Mouse (Mus musculus) megakaryocyte, embryonic 14.5 days (primary cell): ENCODE measurements around the gene Akt1. TPM values are rescaled to one million over a fixed set of nuclear protein-coding genes. Genes with fewer than 3 reads are reported as not detected.
A peak's percentile ranks its signal among the peaks of the same experiment; 100 is the strongest.

Experiments used
- H3K27me3 ChIP-seq: replicated peaks from 2 replicates; pipeline ENCODE3; 2012; ENCODE audit warnings: inconsistent platforms
- H3K36me3 ChIP-seq: replicated peaks from 2 replicates; pipeline ENCODE3; 2012; ENCODE audit warnings: low read length, inconsistent platforms, mixed read lengths
- H3K4me1 ChIP-seq: 2 replicates; pipeline ENCODE4 v1.6.1; 2012; ENCODE audit warnings: inconsistent platforms
- H3K4me3 ChIP-seq: replicated peaks from 2 replicates; pipeline ENCODE3; 2012; ENCODE audit warnings: moderate library complexity, mild to moderate bottlenecking, inconsistent platforms
- H3K9me3 ChIP-seq: 2 replicates; pipeline ENCODE4 v1.6.1; 2012; ENCODE audit warnings: inconsistent platforms
- FLI1 ChIP-seq: IDR thresholded peaks from 2 replicates; pipeline ENCODE4 v1.6.1; 2012; ENCODE audit warnings: low read length, inconsistent platforms, mixed read lengths
- GATA1 ChIP-seq: IDR thresholded peaks from 3 replicates; pipeline ENCODE4 v1.6.1; 2012; ENCODE audit warnings: mixed read lengths, low read length, inconsistent platforms, borderline replicate concordance
- polyA plus RNA-seq: library from polyadenylated mRNA; stranded (reverse); fragments of >175 nt; gene quantifications from 2 replicates; pipeline ENCODE4 v1.2.3, GENCODE M21; 2012; ENCODE audit warnings: low replicate concordance; ENCODE audit not compliant: insufficient read depth

Gene Akt1
- polyA plus RNA-seq, 1 experiment = 415 TPM

DNA sequence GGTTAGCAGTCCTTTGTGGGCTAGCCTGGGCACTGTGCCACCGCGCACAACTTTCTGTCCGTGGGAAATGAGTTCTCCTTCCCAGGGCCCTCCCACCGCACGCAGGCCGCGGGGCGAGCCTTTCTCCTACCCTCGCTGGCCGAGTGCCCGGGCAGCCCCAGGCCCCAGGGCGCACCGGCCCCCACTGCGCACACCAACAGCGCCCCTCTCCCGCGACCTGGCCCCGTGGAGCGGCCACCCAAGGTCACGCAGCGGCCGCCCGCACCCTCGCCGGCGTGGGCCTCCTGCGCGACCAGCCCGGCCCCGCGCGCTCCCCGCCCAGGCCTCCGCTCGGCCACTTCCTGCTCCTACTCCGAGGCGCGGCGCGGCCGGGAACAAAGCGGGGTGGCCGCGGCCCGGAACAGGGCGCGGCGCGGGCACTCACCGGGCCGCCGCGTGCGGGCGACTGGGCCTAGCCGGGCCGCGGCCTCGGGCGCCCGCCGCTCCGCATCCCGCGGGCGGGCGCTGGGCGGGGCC, 1.1 kb downstream of the Akt1 start:
- TF ChIP-seq GATA1 (no peak), FLI1 (no peak)
- Histone ChIP-seq H3K4me3 (peak overlapping the region; percentile 96), H3K4me1 (peaks cover 79% of the 10 kb centered on the region), H3K36me3 (peaks cover 37% of the 10 kb centered on the region), H3K9me3 (no peaks in the 10 kb centered on the region), H3K27me3 (peaks cover 22% of the 10 kb centered on the region)

- Histone ChIP-seq H3K9me3 (no peaks in the 10 kb centered on the region), H3K4me3 (peak overlapping the region; percentile 96), H3K27me3 (peaks cover 15% of the 10 kb centered on the region), H3K36me3 (peaks cover 44% of the 10 kb centered on the region), H3K4me1 (peaks cover 79% of the 10 kb centered on the region)
- no peak for TF ChIP-seq FLI1
- no peak for TF ChIP-seq GATA1
Observed at GRCm38 (mm10) chr12:112672744-112673575, 1.7 kb downstream of the Akt1 start.

GRCm38 (mm10) chr12:112671891-112672290, 2.8 kb downstream of the Akt1 start:
- TF ChIP-seq FLI1 (no peak), GATA1 (no peak)
- Histone ChIP-seq H3K4me1 (peaks cover 88% of the 10 kb centered on the region), H3K36me3 (peaks cover 54% of the 10 kb centered on the region), H3K27me3 (peaks cover 4% of the 10 kb centered on the region), H3K9me3 (no peaks in the 10 kb centered on the region), H3K4me3 (peak overlapping the region; percentile 96)

- H3K4me3 ChIP-seq = peak overlapping the region; percentile 96
- no peaks in the 10 kb centered on the region for H3K9me3 ChIP-seq
- H3K4me1 ChIP-seq = peaks cover 92% of the 10 kb centered on the region
- no peaks in the 10 kb centered on the region for H3K27me3 ChIP-seq
- TF ChIP-seq FLI1 = no peak
- TF ChIP-seq GATA1 = no peak
- peaks cover 65% of the 10 kb centered on the region for H3K36me3 ChIP-seq
Observed at GRCm38 (mm10) chr12:112670718-112671393, 3.8 kb downstream of the Akt1 start.

DNA sequence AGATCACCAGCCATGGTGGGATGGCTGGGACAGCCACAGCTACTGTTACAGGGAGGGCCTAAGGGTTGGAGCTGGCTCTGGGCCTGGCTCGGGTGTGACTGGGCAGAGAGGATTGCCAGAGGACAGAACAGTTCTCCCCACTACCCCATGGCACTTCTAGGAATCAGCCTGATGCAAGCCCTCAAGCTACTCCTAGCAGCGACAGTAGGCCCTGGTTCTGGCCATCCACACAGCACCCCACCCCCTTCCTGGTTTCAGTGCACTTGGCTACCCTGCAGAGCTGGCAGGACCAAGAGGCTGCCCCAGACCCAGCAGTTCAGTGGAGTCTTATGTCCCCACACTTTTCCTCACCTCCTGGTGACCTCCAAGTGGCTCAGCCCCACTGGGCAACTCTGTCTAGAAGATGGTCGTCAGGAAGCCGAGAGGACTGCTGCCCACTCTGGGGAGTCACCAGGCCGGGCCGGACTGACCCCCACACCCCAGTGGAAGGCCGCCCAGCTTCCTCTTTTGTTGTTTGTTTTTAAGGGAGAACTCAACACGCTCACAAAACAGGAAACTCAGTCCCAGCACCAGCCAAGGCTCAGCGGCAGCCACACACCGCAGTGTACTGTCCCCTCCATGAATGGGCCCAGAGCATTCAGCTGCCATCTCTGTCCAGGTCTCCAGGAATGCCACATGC, 6.9 kb downstream of the Akt1 start:
- no peak for TF ChIP-seq FLI1
- TF ChIP-seq GATA1 = no peak
- Histone ChIP-seq H3K36me3 (peaks cover 94% of the 10 kb centered on the region), H3K4me1 (peaks cover 75% of the 10 kb centered on the region), H3K9me3 (no peaks in the 10 kb centered on the region), H3K27me3 (no peaks in the 10 kb centered on the region), H3K4me3 (peak overlapping the region; percentile 46)

DNA sequence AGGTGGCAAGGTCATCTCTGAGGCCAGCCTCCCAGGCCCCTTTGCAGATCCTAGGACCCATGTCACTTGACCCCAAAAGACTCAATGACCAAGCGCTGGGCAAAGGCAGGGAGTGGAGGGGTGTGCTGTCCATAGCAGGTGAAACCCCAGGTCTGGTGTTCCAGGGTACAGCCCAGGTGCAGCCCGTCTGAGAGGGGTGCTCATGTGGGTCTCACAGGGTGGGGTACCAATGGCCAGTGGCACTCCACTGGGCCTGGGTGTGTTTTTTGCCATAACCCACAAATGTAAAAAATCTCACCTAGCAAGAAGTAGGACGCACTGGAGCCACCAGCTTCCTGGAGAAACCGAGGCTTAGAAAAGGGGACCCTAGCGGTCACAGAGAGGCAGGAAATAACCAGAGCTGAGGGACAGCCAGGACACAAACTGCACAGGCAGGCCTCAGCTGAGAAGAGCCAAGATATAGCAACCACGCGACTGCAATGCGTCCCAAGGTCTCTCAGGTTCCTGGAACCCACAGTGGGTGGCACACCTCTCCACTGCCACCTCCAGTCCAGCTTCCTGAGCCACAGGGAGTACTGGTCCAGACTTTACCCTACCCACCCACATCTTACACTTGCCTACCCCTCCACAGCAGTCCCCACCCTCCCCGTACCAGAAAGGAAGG, 8.7 kb downstream of the Akt1 start:
- peaks cover 99% of the 10 kb centered on the region for H3K36me3 ChIP-seq
- H3K4me3 ChIP-seq = no peak overlapping the region
- H3K27me3 ChIP-seq = no peaks in the 10 kb centered on the region
- TF ChIP-seq FLI1 = no peak
- TF ChIP-seq GATA1 = no peak
- no peaks in the 10 kb centered on the region for H3K9me3 ChIP-seq
- peaks cover 58% of the 10 kb centered on the region for H3K4me1 ChIP-seq

GRCm38 (mm10) chr12:112665445-112665844, 9.2 kb downstream of the Akt1 start:
- no peak for TF ChIP-seq FLI1
- TF ChIP-seq GATA1 = no peak
- no peaks in the 10 kb centered on the region for H3K9me3 ChIP-seq
- peaks cover 52% of the 10 kb centered on the region for H3K4me1 ChIP-seq
- no peaks in the 10 kb centered on the region for H3K27me3 ChIP-seq
- peaks cover 99% of the 10 kb centered on the region for H3K36me3 ChIP-seq
- H3K4me3 ChIP-seq = no peak overlapping the region

DNA sequence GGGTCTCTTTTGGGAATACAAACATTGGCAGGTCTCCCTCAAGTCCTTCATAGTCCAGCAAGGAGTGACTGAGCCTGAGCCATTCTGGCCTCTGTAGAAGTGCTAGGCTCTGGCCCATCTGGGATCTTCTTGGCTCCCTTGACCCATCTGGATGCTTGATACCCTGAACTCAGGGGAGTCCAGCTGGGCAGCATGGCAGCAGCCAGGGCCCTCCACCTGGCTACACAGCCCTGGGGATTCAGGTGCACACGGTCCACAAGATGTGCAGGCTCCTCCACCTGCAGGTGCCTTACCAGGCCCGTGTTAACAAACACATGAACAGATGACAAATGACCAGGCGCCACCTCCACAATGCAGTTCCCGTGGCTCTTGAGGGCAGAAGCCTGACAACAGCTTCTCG, 10.0 kb downstream of the Akt1 start:
- no peaks in the 10 kb centered on the region for H3K9me3 ChIP-seq
- H3K4me3 ChIP-seq = no peak overlapping the region
- peaks cover 44% of the 10 kb centered on the region for H3K4me1 ChIP-seq
- TF ChIP-seq FLI1 (no peak), GATA1 (no peak)
- H3K27me3 ChIP-seq = no peaks in the 10 kb centered on the region
- peaks cover 99% of the 10 kb centered on the region for H3K36me3 ChIP-seq

DNA sequence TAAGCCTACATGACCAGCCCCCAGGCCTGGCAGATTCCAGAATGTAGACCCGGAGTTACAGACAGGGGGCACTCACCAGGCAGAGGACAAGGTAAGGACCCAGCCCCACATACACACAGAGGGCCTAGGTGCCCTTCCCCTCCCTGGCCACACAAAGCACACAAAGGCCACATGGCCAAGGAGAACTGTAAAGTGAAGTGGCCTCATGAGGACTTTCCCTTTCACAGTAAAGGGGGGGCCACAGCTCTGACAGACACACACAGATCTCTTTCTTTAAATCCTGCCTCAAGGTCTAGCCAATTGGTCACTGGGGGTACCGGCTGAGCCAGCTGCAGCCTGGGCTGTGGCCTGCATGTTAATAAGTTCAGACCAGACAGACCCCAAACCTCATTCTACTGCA, 10.6 kb downstream of the Akt1 start:
- TF ChIP-seq FLI1 = no peak
- H3K4me1 ChIP-seq = peaks cover 39% of the 10 kb centered on the region
- no peak overlapping the region for H3K4me3 ChIP-seq
- no peaks in the 10 kb centered on the region for H3K9me3 ChIP-seq
- H3K27me3 ChIP-seq = no peaks in the 10 kb centered on the region
- H3K36me3 ChIP-seq = peaks cover 99% of the 10 kb centered on the region

- Histone ChIP-seq H3K27me3 (no peaks in the 10 kb centered on the region), H3K4me3 (no peak overlapping the region), H3K4me1 (peaks cover 35% of the 10 kb centered on the region), H3K9me3 (no peaks in the 10 kb centered on the region), H3K36me3 (peaks cover 99% of the 10 kb centered on the region)
- TF ChIP-seq FLI1 = no peak
- no peak for TF ChIP-seq GATA1
Observed at GRCm38 (mm10) chr12:112663716-112664115, 11.0 kb downstream of the Akt1 start.
